Mouse (Mus musculus) colon, adult 2 months (tissue): ENCODE measurements around the gene Cd83. TPM values are rescaled to one million over a fixed set of nuclear protein-coding genes. Genes with fewer than 3 reads are reported as not detected.

Source experiments
- polyA plus RNA-seq: library from polyadenylated mRNA; depleted of rRNA; stranded (reverse); fragments of >200 nt; gene quantifications from 2 replicates; pipeline ENCODE4 v1.2.3, GENCODE M21; 2012; rRNA removed

The Cd83 gene
- polyA plus RNA-seq, result 7.6 and 7.8 TPM in 2 replicates

DNA sequence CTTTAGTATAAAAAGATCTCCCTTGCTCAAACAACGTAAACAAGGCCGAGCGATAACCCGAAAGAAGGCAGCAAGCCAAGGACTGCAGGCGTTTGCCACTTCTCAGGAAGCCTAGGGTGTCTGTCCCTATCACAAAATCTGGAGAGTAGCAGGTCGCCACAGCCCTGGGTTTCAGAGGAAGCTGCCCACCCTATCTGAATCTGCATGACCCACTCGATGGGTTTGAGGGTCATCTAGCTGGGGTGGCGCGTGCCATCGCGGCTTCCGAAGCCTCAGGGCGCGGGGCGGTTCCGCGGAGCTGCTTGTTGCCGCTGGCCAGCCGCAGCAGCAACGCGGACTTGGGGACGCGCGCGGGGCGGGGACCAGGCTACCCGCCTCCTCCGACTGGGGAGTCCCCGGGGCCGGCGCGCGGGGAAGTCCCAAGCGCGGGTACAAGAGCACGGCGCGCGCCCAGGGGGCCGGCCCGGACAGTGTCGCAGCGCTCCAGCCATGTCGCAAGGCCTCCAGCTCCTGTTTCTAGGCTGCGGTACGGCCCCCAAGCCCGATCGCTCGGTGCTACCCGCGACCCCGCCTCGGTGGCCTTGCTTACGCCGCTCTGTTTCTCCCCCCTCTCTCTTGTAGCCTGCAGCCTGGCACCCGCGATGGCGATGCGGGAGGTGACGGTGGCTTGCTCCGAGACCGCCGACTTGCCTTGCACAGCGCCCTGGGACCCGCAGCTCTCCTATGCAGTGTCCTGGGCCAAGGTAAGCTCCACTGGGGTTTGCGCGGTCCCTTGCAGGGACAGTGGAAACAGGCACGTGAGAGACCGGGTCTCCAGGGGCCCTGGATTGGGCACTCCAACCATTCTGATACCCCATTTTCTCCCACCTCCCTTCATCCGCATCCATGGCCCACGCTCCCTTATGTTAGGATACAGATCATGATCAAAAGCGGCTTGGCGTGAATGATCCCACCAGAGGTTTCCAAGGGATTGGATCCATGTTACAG, at the start of gene Cd83:
Gene Cd83 (plus strand): TSS at position 51 of the 987 bp plus-strand sequence.

Other genes starting within 250 kb of the Cd83 start
- 44.4 and 51.2 TPM in 2 replicates for gene Mcur1, start 224.6 kb upstream of the Cd83 start, polyA plus RNA-seq
- gene Rnf182, start 169.1 kb upstream of the Cd83 start, polyA plus RNA-seq, result 0.05 TPM in 2 replicates